Mouse (Mus musculus) forebrain, embryonic 15.5 days (tissue): ENCODE data around the gene Zeb2. TPM values are rescaled to one million over a fixed set of nuclear protein-coding genes. Genes with fewer than 3 reads are reported as not detected.

Source experiments
- ATAC-seq: fragments of 200-750 bp; cut with Nextera tagmentation; replicated peaks from 2 replicates; pipeline ENCODE4 v1.8.0; 2017; ENCODE audit warnings: mild to moderate bottlenecking, moderate TSS enrichment, moderate library complexity
- H3K27ac ChIP-seq: fragments of 300-500 bp; sonication (generic); replicated peaks from 2 replicates; pipeline ENCODE4 v1.5.1; 2015; ENCODE audit warnings: mild to moderate bottlenecking, inconsistent platforms
- H3K27me3 ChIP-seq: fragments of 300-500 bp; sonication (generic); 2 replicates; pipeline ENCODE4 v1.6.1; 2015; ENCODE audit warnings: inconsistent platforms
- H3K36me3 ChIP-seq: fragments of 300-500 bp; sonication (generic); 2 replicates; pipeline ENCODE4 v1.6.1; 2015; ENCODE audit warnings: mild to moderate bottlenecking, inconsistent platforms
- H3K4me1 ChIP-seq: fragments of 300-500 bp; sonication (generic); 2 replicates; pipeline ENCODE4 v1.6.1; 2015; ENCODE audit warnings: inconsistent platforms
- H3K4me2 ChIP-seq: fragments of 300-500 bp; sonication (generic); replicated peaks from 2 replicates; pipeline ENCODE4 v1.6.1; 2015; ENCODE audit warnings: mild to moderate bottlenecking, inconsistent platforms
- H3K4me3 ChIP-seq: fragments of 300-500 bp; sonication (generic); 2 replicates; pipeline ENCODE4 v1.5.1; 2015; ENCODE audit warnings: mild to moderate bottlenecking, inconsistent platforms
- H3K9ac ChIP-seq: fragments of 300-500 bp; sonication (generic); replicated peaks from 2 replicates; pipeline ENCODE4 v1.6.1; 2015; ENCODE audit warnings: mild to moderate bottlenecking, inconsistent platforms
- H3K9me3 ChIP-seq: fragments of 300-500 bp; sonication (generic); 2 replicates; pipeline ENCODE4 v1.6.1; 2016; ENCODE audit warnings: inconsistent platforms
- WGBS: fragments of 180-500 bp; shearing (Covaris S2); methylation state at CpG from one replicate; pipeline ENCODE4 v1.1.7; 2015; ENCODE audit warnings: mixed read lengths; 5-methylcytosine and 5-hydroxymethylcytosine counted together
- polyA plus RNA-seq: library from polyadenylated mRNA; unstranded; fragments of >200 nt; fragmentation: Nextera tagmentation; extraction: Ambion mirVana; gene quantifications from 2 replicates; pipeline ENCODE4 v1.2.1, GENCODE M21; 2015

The Zeb2 gene
- polyA plus RNA-seq, 1 experiment from 2014 or later, result 119 TPM

DNA sequence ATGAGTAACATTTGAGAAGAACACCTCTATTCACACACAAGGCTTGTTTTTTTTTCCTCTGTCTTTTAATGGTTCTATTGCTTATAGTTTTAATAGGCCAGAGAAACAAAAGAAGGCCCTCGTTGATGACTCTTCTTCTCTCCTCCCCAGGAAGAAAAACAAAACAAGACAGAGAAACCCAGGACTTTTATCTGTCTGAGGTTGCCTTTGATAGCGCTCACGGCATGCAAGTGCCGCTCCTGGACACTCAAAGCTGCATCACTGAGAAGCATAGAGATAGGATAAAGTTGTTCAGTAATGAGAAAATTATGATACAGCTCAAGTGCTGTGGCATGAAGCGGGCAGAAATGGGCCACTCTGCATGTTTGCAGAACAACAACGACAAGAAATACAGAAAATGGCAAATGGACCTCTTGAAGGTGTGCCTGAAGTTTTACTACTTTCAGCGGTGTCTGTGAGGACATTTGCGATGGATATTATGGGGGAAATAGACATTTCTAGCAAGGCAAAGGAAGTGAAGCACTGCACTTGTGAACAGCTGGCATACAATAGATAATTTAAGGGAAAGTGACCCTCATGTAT is 62.1 kb downstream of the Zeb2 start:
- no peak overlapping the region for H3K4me2 ChIP-seq
- WGBS, result 60% methylated on average over 8 of the region's 8 CpGs
- no peak overlapping the region for H3K4me3 ChIP-seq
- H3K4me1 ChIP-seq, result peaks cover 61% of the 10 kb centered on the region
- no peaks in the 10 kb centered on the region for H3K27me3 ChIP-seq
- no peak for ATAC-seq
- H3K9me3 ChIP-seq, result no peaks in the 10 kb centered on the region
- 0 out of 2 replicates have a peak overlapping the region, but pooled peaks have one; percentile 9 for H3K27ac ChIP-seq
- no peak overlapping the region for H3K9ac ChIP-seq
- no peaks in the 10 kb centered on the region for H3K36me3 ChIP-seq

DNA sequence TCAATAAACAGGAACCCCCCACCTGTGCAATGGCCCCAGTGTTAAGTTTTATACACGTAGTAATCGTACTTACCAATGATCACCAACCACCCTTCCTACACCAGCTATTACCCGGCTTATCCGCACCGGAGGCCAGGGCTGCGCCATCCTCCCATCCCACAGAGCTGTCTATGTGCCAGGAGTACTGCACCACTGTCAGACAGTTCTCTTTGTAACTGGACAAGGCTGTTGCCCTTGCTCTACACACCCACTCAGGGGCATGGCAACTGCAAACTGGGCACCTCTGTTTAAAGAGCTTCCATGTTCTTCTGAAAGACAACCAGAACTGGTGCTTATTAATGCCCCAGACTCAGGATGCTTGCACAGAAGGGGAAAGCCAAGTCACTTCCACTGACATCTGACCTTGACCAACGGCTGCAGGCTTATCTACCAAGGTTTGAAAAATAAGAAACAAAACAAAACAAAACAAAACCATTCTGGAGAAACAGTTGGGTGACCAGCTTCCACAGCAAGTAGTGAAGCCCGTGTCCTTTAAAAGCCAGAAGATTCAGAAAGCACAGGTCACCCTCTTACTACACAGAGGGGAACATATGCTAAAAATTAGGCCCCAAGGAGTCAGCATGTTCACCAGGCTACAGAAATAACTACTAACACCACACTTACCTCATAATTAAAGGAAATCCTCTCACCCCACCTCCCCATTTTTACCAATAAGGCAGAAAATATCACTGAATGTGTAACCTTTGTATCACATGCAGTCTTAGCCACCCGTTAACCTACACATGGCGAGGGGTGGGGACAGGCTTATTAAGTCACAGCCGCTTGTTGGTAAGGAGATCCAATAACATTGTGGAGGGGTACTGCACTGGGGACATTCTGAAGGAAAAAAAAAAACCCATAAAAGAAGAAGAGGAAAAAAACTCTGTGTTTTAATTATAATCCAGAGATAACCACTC is 62.8 kb downstream of the Zeb2 start:
- no peaks in the 10 kb centered on the region for H3K27me3 ChIP-seq
- H3K4me2 ChIP-seq, result no peak overlapping the region
- 0 out of 2 replicates have a peak overlapping the region, but pooled peaks have one; percentile 9 for H3K27ac ChIP-seq
- WGBS, result 80% methylated on average over 11 of the region's 11 CpGs
- no peaks in the 10 kb centered on the region for H3K36me3 ChIP-seq
- ATAC-seq, result peak; percentile 28; the same call in 1 of the 2 replicates
- H3K4me1 ChIP-seq, result peaks cover 56% of the 10 kb centered on the region
- no peaks in the 10 kb centered on the region for H3K9me3 ChIP-seq
- H3K9ac ChIP-seq, result no peak overlapping the region
- H3K4me3 ChIP-seq, result no peak overlapping the region

DNA sequence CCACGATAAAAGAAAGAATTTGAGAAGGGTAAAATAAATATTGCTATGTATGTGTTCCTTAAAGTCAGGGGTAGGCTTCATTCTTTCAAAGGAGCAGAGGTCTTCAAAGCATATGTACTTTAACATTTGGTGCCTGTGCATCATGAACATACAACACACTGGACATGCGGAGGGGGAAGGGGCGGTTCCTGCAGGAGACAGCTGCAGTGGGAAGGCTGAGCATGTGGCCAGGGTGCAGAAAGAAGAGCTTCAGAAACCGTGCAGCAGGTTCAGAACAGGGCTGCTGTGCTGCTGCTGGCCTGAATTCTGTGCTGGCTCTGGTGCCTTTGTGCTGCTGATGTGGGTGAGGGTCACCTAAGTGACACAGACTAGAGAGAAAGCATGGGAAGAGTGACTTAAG is 64.6 kb downstream of the Zeb2 start:
- Histone ChIP-seq H3K4me3 (no peak overlapping the region), H3K4me1 (peaks cover 55% of the 10 kb centered on the region), H3K36me3 (no peaks in the 10 kb centered on the region), H3K9ac (no peak overlapping the region), H3K27ac (0 out of 2 replicates have a peak overlapping the region, but pooled peaks have one; percentile 7), H3K9me3 (no peaks in the 10 kb centered on the region), H3K27me3 (no peaks in the 10 kb centered on the region), H3K4me2 (no peak overlapping the region)
- no peak for ATAC-seq
- WGBS, result 68% methylated on average over 4 of the region's 4 CpGs

DNA sequence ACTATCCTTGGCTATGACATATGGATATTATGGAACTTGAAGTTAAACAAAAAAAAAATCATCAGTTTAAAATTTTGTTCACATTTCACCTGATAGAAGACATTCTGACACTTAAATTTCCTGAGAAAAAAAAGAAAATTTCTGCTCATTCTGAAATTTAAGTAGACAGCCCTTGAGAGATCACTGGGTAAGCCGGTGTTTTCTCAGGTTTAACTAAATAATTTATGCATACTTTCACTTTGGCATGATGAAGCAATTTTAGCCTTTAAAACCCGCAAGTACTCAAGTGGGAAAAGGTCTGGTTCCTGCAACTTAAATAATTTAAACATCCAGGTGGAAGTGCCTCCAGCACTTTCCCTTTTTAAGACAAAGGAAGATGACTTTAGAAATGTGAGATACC is 65.9 kb downstream of the Zeb2 start:
- Histone ChIP-seq H3K27me3 (no peaks in the 10 kb centered on the region), H3K9me3 (no peaks in the 10 kb centered on the region), H3K9ac (no peak overlapping the region), H3K4me2 (no peak overlapping the region), H3K27ac (no peak overlapping the region), H3K4me1 (peaks cover 61% of the 10 kb centered on the region), H3K36me3 (no peaks in the 10 kb centered on the region), H3K4me3 (no peak overlapping the region)
- no peak for ATAC-seq
- 58% methylated on average over 2 of the region's 2 CpGs for WGBS

GRCm38 (mm10) chr2:45049923-45050322 is 67.3 kb downstream of the Zeb2 start:
- no peak overlapping the region for H3K4me2 ChIP-seq
- peaks cover 65% of the 10 kb centered on the region for H3K4me1 ChIP-seq
- H3K9ac ChIP-seq, result no peak overlapping the region
- H3K36me3 ChIP-seq, result no peaks in the 10 kb centered on the region
- no peaks in the 10 kb centered on the region for H3K27me3 ChIP-seq
- no peak overlapping the region for H3K4me3 ChIP-seq
- no peaks in the 10 kb centered on the region for H3K9me3 ChIP-seq
- no peak overlapping the region for H3K27ac ChIP-seq
- 95% methylated on average over 4 of the region's 4 CpGs for WGBS
- ATAC-seq, result no peak

- no peaks in the 10 kb centered on the region for H3K9me3 ChIP-seq
- ATAC-seq, result no peak
- 43% methylated on average over 2 of the region's 2 CpGs for WGBS
- no peaks in the 10 kb centered on the region for H3K27me3 ChIP-seq
- H3K9ac ChIP-seq, result no peak overlapping the region
- peaks cover 67% of the 10 kb centered on the region for H3K4me1 ChIP-seq
- no peaks in the 10 kb centered on the region for H3K36me3 ChIP-seq
- H3K27ac ChIP-seq, result no peak overlapping the region
- H3K4me2 ChIP-seq, result no peak overlapping the region
- no peak overlapping the region for H3K4me3 ChIP-seq
Measured at GRCm38 (mm10) chr2:45049279-45049678, 67.9 kb downstream of the Zeb2 start.

DNA sequence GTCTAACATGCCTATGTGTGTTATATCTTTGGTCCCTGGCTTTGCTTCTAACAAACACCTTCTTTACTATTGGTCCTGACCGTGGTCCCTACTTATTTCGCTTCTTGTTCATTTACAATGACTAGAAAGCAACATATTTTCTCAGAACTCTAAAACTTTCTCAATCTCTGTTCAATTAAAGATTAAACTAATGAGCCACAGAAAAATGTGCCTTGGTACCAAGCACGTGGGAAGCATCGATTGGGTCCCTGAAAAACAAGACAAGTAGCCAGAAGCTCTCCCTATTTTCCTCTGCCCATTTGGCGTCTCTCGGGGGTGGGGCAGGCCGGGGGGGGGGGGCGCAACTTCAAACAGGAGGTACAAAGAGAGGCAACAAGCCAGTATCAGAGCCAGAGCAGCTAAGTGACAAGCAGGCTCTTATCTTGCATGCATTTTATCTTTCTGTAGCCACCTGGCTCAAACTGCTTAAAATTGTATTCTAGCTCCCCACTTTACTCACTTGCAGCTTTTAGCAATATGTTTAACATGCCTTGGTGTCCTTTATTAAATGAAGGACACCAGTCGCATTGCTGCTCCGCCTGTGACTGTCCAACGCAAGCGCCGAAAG is 76.4 kb downstream of the Zeb2 start:
- no peak for ATAC-seq
- H3K27ac ChIP-seq, result no peak overlapping the region
- no peaks in the 10 kb centered on the region for H3K9me3 ChIP-seq
- no peak overlapping the region for H3K4me3 ChIP-seq
- whole genome bisulfite sequencing, result 66% methylated on average over 13 of the region's 13 CpGs
- no peaks in the 10 kb centered on the region for H3K36me3 ChIP-seq
- H3K4me2 ChIP-seq, result no peak overlapping the region
- peaks cover 66% of the 10 kb centered on the region for H3K4me1 ChIP-seq
- no peak overlapping the region for H3K9ac ChIP-seq
- H3K27me3 ChIP-seq, result no peaks in the 10 kb centered on the region

DNA sequence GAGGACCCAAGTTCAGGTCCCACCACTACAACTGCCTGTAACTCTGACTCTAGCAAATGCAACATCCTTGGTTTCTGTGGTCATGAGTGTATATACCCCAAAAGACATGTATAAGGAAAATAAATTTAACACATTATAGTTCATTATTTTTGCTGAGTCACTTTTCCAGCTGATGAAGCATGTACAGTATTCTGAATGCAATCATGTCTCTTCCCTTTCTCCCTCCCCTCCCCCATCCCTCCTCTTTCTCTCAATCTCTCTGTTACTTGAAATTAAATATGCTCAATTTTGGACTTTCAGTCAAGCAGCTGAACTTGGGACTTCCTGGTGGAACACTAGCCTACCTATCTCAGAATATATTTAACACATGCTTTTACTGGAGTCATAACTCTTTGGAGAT is 77.7 kb downstream of the Zeb2 start:
- Histone ChIP-seq H3K36me3 (no peaks in the 10 kb centered on the region), H3K4me2 (no peak overlapping the region), H3K9me3 (no peaks in the 10 kb centered on the region), H3K27me3 (no peaks in the 10 kb centered on the region), H3K4me1 (peaks cover 58% of the 10 kb centered on the region), H3K27ac (0 out of 2 replicates have a peak overlapping the region, but pooled peaks have one; percentile 27), H3K4me3 (no peak overlapping the region), H3K9ac (no peak overlapping the region)
- no peak for ATAC-seq

- Histone ChIP-seq H3K36me3 (no peaks in the 10 kb centered on the region), H3K4me1 (peaks cover 70% of the 10 kb centered on the region), H3K4me3 (no peak overlapping the region), H3K27ac (peak overlapping the region; percentile 37; the same call in 1 of the 2 replicates), H3K27me3 (no peaks in the 10 kb centered on the region), H3K9ac (no peak overlapping the region), H3K4me2 (no peak overlapping the region), H3K9me3 (no peaks in the 10 kb centered on the region)
- no peak for ATAC-seq
- WGBS, result 52% methylated on average over 7 of the region's 7 CpGs
Measured at GRCm38 (mm10) chr2:45028091-45028638, 89.0 kb downstream of the Zeb2 start.

DNA sequence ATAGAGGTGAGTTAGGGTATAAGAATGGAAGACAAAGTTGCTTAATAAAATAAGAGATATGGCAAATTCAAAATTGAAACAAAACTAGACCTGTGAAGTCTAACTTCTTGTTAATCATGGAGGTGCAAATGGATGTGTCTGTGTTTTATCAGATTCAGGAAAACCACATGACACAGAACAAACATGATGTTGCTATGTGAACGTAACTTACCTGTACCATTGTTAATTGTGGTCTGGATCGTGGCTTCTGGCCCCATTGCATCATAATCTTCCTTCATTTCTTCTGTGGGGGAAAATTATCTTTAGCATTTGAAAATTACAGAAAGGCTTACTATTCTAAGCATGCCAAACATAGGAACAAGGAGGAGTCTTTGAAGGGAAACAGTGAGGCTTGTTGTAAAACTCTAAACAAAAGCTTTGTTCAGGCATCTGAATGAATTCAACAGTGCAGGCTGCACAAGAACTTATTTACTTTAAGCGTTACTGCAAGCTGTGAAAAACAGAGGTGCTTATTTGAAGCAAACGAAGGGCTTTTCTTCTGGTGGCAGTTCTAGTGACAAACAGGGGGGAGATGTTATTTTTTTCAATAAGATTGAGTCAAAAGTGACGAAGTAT is 99.9 kb downstream of the Zeb2 start:
- Histone ChIP-seq H3K9me3 (no peaks in the 10 kb centered on the region), H3K9ac (no peak overlapping the region), H3K36me3 (peaks cover 27% of the 10 kb centered on the region), H3K27ac (no peak overlapping the region), H3K4me2 (no peak overlapping the region), H3K27me3 (no peaks in the 10 kb centered on the region), H3K4me1 (peaks cover 12% of the 10 kb centered on the region), H3K4me3 (no peak overlapping the region)
- 39% methylated on average over 5 of the region's 5 CpGs for WGBS
- ATAC-seq, result no peak

DNA sequence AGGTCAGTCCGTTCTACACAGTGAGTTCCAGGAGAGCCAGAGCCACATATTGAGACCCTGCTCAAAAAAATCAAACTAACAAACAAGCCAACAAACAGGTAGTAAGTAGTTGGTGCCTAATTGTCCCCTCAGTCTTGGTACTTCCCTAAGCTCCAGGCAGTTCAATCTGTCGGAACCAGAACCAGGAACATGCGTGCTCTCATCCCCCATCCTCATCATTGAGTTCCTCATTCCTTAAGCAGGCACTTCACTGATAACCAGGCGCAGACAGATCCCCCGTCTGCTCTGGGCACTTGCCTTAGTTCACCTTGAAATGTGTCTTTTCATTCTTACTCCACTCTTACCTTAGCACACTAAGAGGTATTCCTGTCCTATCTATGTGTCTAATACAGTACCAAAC is 103.9 kb downstream of the Zeb2 start:
- Histone ChIP-seq H3K27ac (no peak overlapping the region), H3K9ac (no peak overlapping the region), H3K4me3 (no peak overlapping the region), H3K27me3 (no peaks in the 10 kb centered on the region), H3K9me3 (no peaks in the 10 kb centered on the region), H3K36me3 (peaks cover 23% of the 10 kb centered on the region), H3K4me1 (peaks cover 4% of the 10 kb centered on the region; the same call in 1 of the 2 replicates), H3K4me2 (no peak overlapping the region)
- no peak for ATAC-seq
- 90% methylated on average over 5 of the region's 5 CpGs for WGBS
